Mouse (Mus musculus) bone marrow macrophage, adult 2 months (primary cell): Measurements from ENCODE around the gene Bcl2l1.

Experiments used
- CTCF ChIP-seq: IDR thresholded peaks from 2 replicates; pipeline ENCODE4 v1.5.1; 2012; ENCODE audit warnings: low read depth, mild to moderate bottlenecking, low read length, moderate library complexity
- POLR2A ChIP-seq: IDR thresholded peaks from 2 replicates; pipeline ENCODE4 v1.6.1; 2012; ENCODE audit warnings: mild to moderate bottlenecking, low read depth, low read length, borderline replicate concordance

- TF ChIP-seq CTCF = no peak
- TF ChIP-seq POLR2A = no peak
Observed at GRCm38 (mm10) chr2:152819926-152820325, 11.6 kb downstream of the Bcl2l1 start.
